Mouse (Mus musculus): ENCODE measurements around the gene Podxl2. TPM values are rescaled to one million over a fixed set of nuclear protein-coding genes. Genes with fewer than 3 reads are reported as not detected.

Podxl2 gene
- polyA plus RNA-seq, 1 experiment, result 12.5 TPM

GRCm38 (mm10) chr6:88841514-88841780 is 33.4 kb downstream of the Podxl2 start:
- H3K4me1 ChIP-seq (ENCODE audit: control insufficient read depth, insufficient read depth, low read length), result peaks cover 11% of the 10 kb centered on the region
- WGBS, result 1% methylated on average over 22 of the region's 22 CpGs
- H3K27me3 ChIP-seq (replicated peaks; ENCODE audit: control insufficient read depth, insufficient read depth, low read length), result no peaks in the 10 kb centered on the region

GRCm38 (mm10) chr6:88840791-88841513 is 33.9 kb downstream of the Podxl2 start:
- TF ChIP-seq CTCF (conservative IDR thresholded peaks at IDR 0.05; ENCODE audit: insufficient read depth, insufficient read length, low read depth, low read length), result no peak
- TF ChIP-seq POLR2A (IDR thresholded peaks at IDR 0.05; ENCODE audit: low read depth, low read length), result no peak
- DNase-seq, result no peak
- Histone ChIP-seq H3K4me1 (ENCODE audit: control insufficient read depth, insufficient read depth, low read length) (peaks cover 11% of the 10 kb centered on the region), H3K36me3 (ENCODE audit: control insufficient read depth, insufficient read depth, low read length) (no peaks in the 10 kb centered on the region), H3K27ac (ENCODE audit: insufficient read depth, low read depth, low read length) (peak overlapping the region; percentile 81; the same call in 1 of the 2 replicates), H3K27me3 (replicated peaks; ENCODE audit: control insufficient read depth, insufficient read depth, low read length) (no peaks in the 10 kb centered on the region), H3K4me3 (ENCODE audit: insufficient read depth, low read depth, low read length) (peak overlapping the region; percentile 93)
- WGBS, result 48% methylated on average over 9 of the region's 9 CpGs

More at GRCm38 (mm10) chr6:88841514-88841780, 33.4 kb downstream of the Podxl2 start:
- DNase-seq, result no peak
- H3K36me3 ChIP-seq (ENCODE audit: control insufficient read depth, insufficient read depth, low read length), result no peaks in the 10 kb centered on the region
- no peak for TF ChIP-seq CTCF (conservative IDR thresholded peaks at IDR 0.05; ENCODE audit: insufficient read depth, insufficient read length, low read depth, low read length)
- no peak for TF ChIP-seq POLR2A (IDR thresholded peaks at IDR 0.05; ENCODE audit: low read depth, low read length)
- peak overlapping the region; percentile 81 for H3K27ac ChIP-seq (ENCODE audit: insufficient read depth, low read depth, low read length)
- H3K4me3 ChIP-seq (ENCODE audit: insufficient read depth, low read depth, low read length), result peak overlapping the region; percentile 93

GRCm38 (mm10) chr6:88840211-88840610 is 34.6 kb downstream of the Podxl2 start:
- TF ChIP-seq POLR2A (IDR thresholded peaks at IDR 0.05; ENCODE audit: low read depth, low read length), result no peak
- no peak for TF ChIP-seq CTCF (conservative IDR thresholded peaks at IDR 0.05; ENCODE audit: insufficient read depth, insufficient read length, low read depth, low read length)
- H3K4me1 ChIP-seq (ENCODE audit: control insufficient read depth, insufficient read depth, low read length), result peaks cover 11% of the 10 kb centered on the region
- WGBS, result 74% methylated on average over 3 of the region's 3 CpGs
- H3K27me3 ChIP-seq (replicated peaks; ENCODE audit: control insufficient read depth, insufficient read depth, low read length), result no peaks in the 10 kb centered on the region
- no peak for DNase-seq
- H3K27ac ChIP-seq (ENCODE audit: insufficient read depth, low read depth, low read length), result no peak overlapping the region
- H3K4me3 ChIP-seq (ENCODE audit: insufficient read depth, low read depth, low read length), result no peak overlapping the region
- no peaks in the 10 kb centered on the region for H3K36me3 ChIP-seq (ENCODE audit: control insufficient read depth, insufficient read depth, low read length)

- TF ChIP-seq POLR2A (IDR thresholded peaks at IDR 0.05; ENCODE audit: low read depth, low read length) (no peak), CTCF (conservative IDR thresholded peaks at IDR 0.05; ENCODE audit: insufficient read depth, insufficient read length, low read depth, low read length) (no peak)
- Histone ChIP-seq H3K27ac (ENCODE audit: insufficient read depth, low read depth, low read length) (no peak overlapping the region), H3K4me3 (ENCODE audit: insufficient read depth, low read depth, low read length) (no peak overlapping the region), H3K36me3 (ENCODE audit: control insufficient read depth, insufficient read depth, low read length) (no peaks in the 10 kb centered on the region), H3K27me3 (replicated peaks; ENCODE audit: control insufficient read depth, insufficient read depth, low read length) (no peaks in the 10 kb centered on the region), H3K4me1 (ENCODE audit: control insufficient read depth, insufficient read depth, low read length) (peaks cover 11% of the 10 kb centered on the region)
- WGBS, result 87% methylated on average over 26 of the region's 26 CpGs
- DNase-seq, result no peak
Observed at GRCm38 (mm10) chr6:88839135-88839970, 35.5 kb downstream of the Podxl2 start.

- no peaks in the 10 kb centered on the region for H3K36me3 ChIP-seq (ENCODE audit: control insufficient read depth, insufficient read depth, low read length)
- no peak for DNase-seq
- no peak overlapping the region for H3K4me3 ChIP-seq (ENCODE audit: insufficient read depth, low read depth, low read length)
- 90% methylated on average over 10 of the region's 10 CpGs for WGBS
- H3K4me1 ChIP-seq (ENCODE audit: control insufficient read depth, insufficient read depth, low read length), result peaks cover 13% of the 10 kb centered on the region
- H3K27ac ChIP-seq (ENCODE audit: insufficient read depth, low read depth, low read length), result no peak overlapping the region
- H3K27me3 ChIP-seq (replicated peaks; ENCODE audit: control insufficient read depth, insufficient read depth, low read length), result no peaks in the 10 kb centered on the region
- TF ChIP-seq POLR2A (IDR thresholded peaks at IDR 0.05; ENCODE audit: low read depth, low read length), result no peak
- no peak for TF ChIP-seq CTCF (conservative IDR thresholded peaks at IDR 0.05; ENCODE audit: insufficient read depth, insufficient read length, low read depth, low read length)
Observed at GRCm38 (mm10) chr6:88838613-88839012, 36.2 kb downstream of the Podxl2 start.

- TF ChIP-seq POLR2A (IDR thresholded peaks at IDR 0.05; ENCODE audit: low read depth, low read length) (no peak), CTCF (conservative IDR thresholded peaks at IDR 0.05; ENCODE audit: insufficient read depth, insufficient read length, low read depth, low read length) (no peak)
- Histone ChIP-seq H3K27ac (ENCODE audit: insufficient read depth, low read depth, low read length) (no peak overlapping the region), H3K4me3 (ENCODE audit: insufficient read depth, low read depth, low read length) (no peak overlapping the region), H3K4me1 (ENCODE audit: control insufficient read depth, insufficient read depth, low read length) (peaks cover 12% of the 10 kb centered on the region), H3K27me3 (replicated peaks; ENCODE audit: control insufficient read depth, insufficient read depth, low read length) (no peaks in the 10 kb centered on the region), H3K36me3 (ENCODE audit: control insufficient read depth, insufficient read depth, low read length) (no peaks in the 10 kb centered on the region)
- DNase-seq, result no peak
- 94% methylated on average over 12 of the region's 12 CpGs for WGBS
Observed at GRCm38 (mm10) chr6:88837999-88838398, 36.8 kb downstream of the Podxl2 start.

- Histone ChIP-seq H3K27me3 (replicated peaks; ENCODE audit: control insufficient read depth, insufficient read depth, low read length) (no peaks in the 10 kb centered on the region), H3K27ac (ENCODE audit: insufficient read depth, low read depth, low read length) (no peak overlapping the region), H3K36me3 (ENCODE audit: control insufficient read depth, insufficient read depth, low read length) (no peaks in the 10 kb centered on the region), H3K4me1 (ENCODE audit: control insufficient read depth, insufficient read depth, low read length) (peaks cover 12% of the 10 kb centered on the region), H3K4me3 (ENCODE audit: insufficient read depth, low read depth, low read length) (no peak overlapping the region)
- 85% methylated on average over 28 of the region's 28 CpGs for WGBS
- no peak for DNase-seq
- TF ChIP-seq CTCF (conservative IDR thresholded peaks at IDR 0.05; ENCODE audit: insufficient read depth, insufficient read length, low read depth, low read length), result no peak
Observed at GRCm38 (mm10) chr6:88836178-88836819, 38.5 kb downstream of the Podxl2 start.

Measured in kidney, adult 2 months (tissue).